Comparison of ENCODE assay signal across 11 mouse cellular contexts in the genomic region with DNA sequence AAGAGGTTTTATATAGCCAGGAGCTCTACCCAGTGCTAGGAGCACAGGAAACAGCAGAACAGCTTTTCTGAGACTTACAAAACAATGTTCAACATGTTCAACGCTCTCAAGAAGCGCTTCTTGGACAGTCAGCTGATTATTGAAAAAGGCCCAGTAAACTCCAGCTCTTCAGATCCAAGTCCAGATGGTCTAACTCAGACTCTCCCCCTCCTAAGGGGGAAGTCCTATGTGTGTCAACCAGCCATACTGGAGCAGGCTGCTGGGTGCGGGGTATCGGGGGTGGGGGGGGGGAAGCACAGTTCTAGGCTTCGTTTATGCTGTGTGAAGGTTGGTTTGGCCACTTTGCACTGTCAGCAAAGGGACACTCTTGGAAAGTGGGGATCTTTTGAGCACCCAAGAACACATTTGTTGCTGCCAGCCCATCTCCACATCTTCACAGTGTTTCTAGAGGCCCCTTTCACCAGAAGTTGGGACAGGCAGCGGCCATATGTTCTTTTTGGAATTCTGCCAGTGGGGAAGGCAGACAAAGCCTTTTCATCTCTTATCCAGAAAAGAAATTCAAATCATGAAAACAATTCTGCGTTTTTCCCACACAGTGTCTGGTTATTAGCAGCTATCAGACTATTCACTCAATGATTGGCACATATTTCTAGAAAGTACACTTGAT.
DNase-seq lines count a peak whose midpoint lies in the region; ATAC-seq lines count a peak whose summit lies in the region.
"Had no signal": no experiment of that assay in that cellular context is flagged by ENCODE, and none has a peak within 500 bp of the region (broad histone marks: within the 10 kb centered on the region; RNA-seq: fewer than 3 reads in every experiment).

No protein-coding gene starts in this region.

- H3K27ac ChIP-seq in heart, embryonic 13.5 days (replicated peaks), result peak overlapping the region; percentile 46
- H3K27ac ChIP-seq in lung, embryonic 16.5 days (ENCODE audit: low read length), result peak overlapping the region; percentile 60
- peak overlapping the region; percentile 40; the same call in 1 of the 2 replicates for H3K27ac ChIP-seq in embryonic facial prominence, embryonic 14.5 days (replicated peaks; ENCODE audit: low read depth, low read length)
- no peak overlapping the region for H3K27ac ChIP-seq in midbrain, embryonic 10.5 days (replicated peaks)
- H3K27ac ChIP-seq: midbrain, embryonic 15.5 days had no signal

- no peak overlapping the region for H3K9ac ChIP-seq in heart, embryonic 13.5 days
- H3K9ac ChIP-seq in lung, embryonic 16.5 days (ENCODE audit: low read length), result no peak overlapping the region
- no peak overlapping the region for H3K9ac ChIP-seq in embryonic facial prominence, embryonic 14.5 days (ENCODE audit: low read depth, low read length)
- H3K9ac ChIP-seq: midbrain, embryonic 15.5 days had no signal

- intact Hi-C loops in heart, postnatal 25 days (cut with DNase I), result no loop called here
- intact Hi-C loops in left cerebral cortex, postnatal 4 days (cut with DNase I), result no loop called here

- ATAC-seq in heart, embryonic 13.5 days (ENCODE audit: extremely low read depth, insufficient number of reproducible peaks, low FRiP score, low TSS enrichment), result no peak
- peak; percentile 94 for ATAC-seq in lung, embryonic 16.5 days (ENCODE audit: low read depth)
- no peak; the same call in 1 of the 2 replicates for ATAC-seq in embryonic facial prominence, embryonic 14.5 days (ENCODE audit: low read depth)
- ATAC-seq: midbrain, embryonic 15.5 days had no signal

- no peak overlapping the region for H3K4me3 ChIP-seq in heart, embryonic 13.5 days
- H3K4me3 ChIP-seq in lung, embryonic 16.5 days (ENCODE audit: low read length), result no peak overlapping the region
- no peak overlapping the region for H3K4me3 ChIP-seq in embryonic facial prominence, embryonic 14.5 days (ENCODE audit: low read depth, low read length)
- no peak overlapping the region for H3K4me3 ChIP-seq in midbrain, embryonic 10.5 days
- H3K4me3 ChIP-seq: midbrain, embryonic 15.5 days had no signal

- no peaks in the 10 kb centered on the region for H3K9me3 ChIP-seq in heart, embryonic 13.5 days
- H3K9me3 ChIP-seq in lung, embryonic 16.5 days (ENCODE audit: control insufficient read depth, low read length), result no peaks in the 10 kb centered on the region
- no peaks in the 10 kb centered on the region for H3K9me3 ChIP-seq in embryonic facial prominence, embryonic 14.5 days (ENCODE audit: control insufficient read depth, low read length)
- no peaks in the 10 kb centered on the region for H3K9me3 ChIP-seq in midbrain, embryonic 10.5 days (replicated peaks)
- H3K9me3 ChIP-seq: midbrain, embryonic 15.5 days had no signal

- no peaks in the 10 kb centered on the region for H3K27me3 ChIP-seq in heart, embryonic 13.5 days (replicated peaks)
- no peaks in the 10 kb centered on the region for H3K27me3 ChIP-seq in lung, embryonic 16.5 days (ENCODE audit: control insufficient read depth, insufficient read depth, low read depth, low read length)
- no peaks in the 10 kb centered on the region for H3K27me3 ChIP-seq in embryonic facial prominence, embryonic 14.5 days (replicated peaks; ENCODE audit: control insufficient read depth, insufficient read depth, low read length)
- H3K27me3 ChIP-seq in midbrain, embryonic 10.5 days (ENCODE audit: low read depth, poor library complexity, severe bottlenecking), result no peaks in the 10 kb centered on the region
- H3K27me3 ChIP-seq: midbrain, embryonic 15.5 days had no signal

- 60% methylated on average over 7 of the region's 7 CpGs for WGBS in heart, embryonic 13.5 days
- WGBS in lung, embryonic 16.5 days, result 50% methylated on average over 7 of the region's 7 CpGs
- 66% methylated on average over 7 of the region's 7 CpGs for WGBS in embryonic facial prominence, embryonic 14.5 days
- WGBS in midbrain, embryonic 10.5 days, result 93% methylated on average over 7 of the region's 7 CpGs

- H3K36me3 ChIP-seq in heart, embryonic 13.5 days, result peaks cover 6% of the 10 kb centered on the region; the same call in 1 of the 2 replicates
- H3K36me3 ChIP-seq in lung, embryonic 16.5 days (ENCODE audit: control insufficient read depth, insufficient read depth, low read length), result peaks cover 3% of the 10 kb centered on the region; the same call in 1 of the 2 replicates
- H3K36me3 ChIP-seq in embryonic facial prominence, embryonic 14.5 days (ENCODE audit: control insufficient read depth, insufficient read depth, low read length), result no peaks in the 10 kb centered on the region
- H3K36me3 ChIP-seq in midbrain, embryonic 10.5 days, result no peaks in the 10 kb centered on the region
- H3K36me3 ChIP-seq: midbrain, embryonic 15.5 days had no signal

- H3K4me1 ChIP-seq in heart, embryonic 13.5 days, result peaks cover 22% of the 10 kb centered on the region
- peaks cover 7% of the 10 kb centered on the region; the same call in 1 of the 2 replicates for H3K4me1 ChIP-seq in lung, embryonic 16.5 days (replicated peaks; ENCODE audit: control insufficient read depth, insufficient read depth, low read length)
- H3K4me1 ChIP-seq in embryonic facial prominence, embryonic 14.5 days (ENCODE audit: control insufficient read depth, insufficient read depth, low read length), result peaks cover 19% of the 10 kb centered on the region
- no peaks in the 10 kb centered on the region for H3K4me1 ChIP-seq in midbrain, embryonic 10.5 days
- H3K4me1 ChIP-seq: midbrain, embryonic 15.5 days had no signal

- no peak overlapping the region for H3K4me2 ChIP-seq in heart, embryonic 13.5 days
- H3K4me2 ChIP-seq in lung, embryonic 16.5 days (ENCODE audit: low read depth, low read length), result no peak overlapping the region
- no peak overlapping the region for H3K4me2 ChIP-seq in embryonic facial prominence, embryonic 14.5 days (ENCODE audit: low read depth, low read length)
- H3K4me2 ChIP-seq: midbrain, embryonic 15.5 days had no signal

- no peak for DNase-seq in heart, postnatal 25 days (ENCODE audit: low spot score)
- no peak for DNase-seq in lung, postnatal 14 days
- peak; percentile 84 for DNase-seq in embryonic facial prominence, embryonic 14.5 days (ENCODE audit: low spot score)
- DNase-seq in left cerebral cortex, postnatal 4 days, result peak; percentile 67
- no peak for DNase-seq in ovary, adult 18-20 months (ENCODE audit: low spot score)
- DNase-seq in midbrain, embryonic 10.5 days (ENCODE audit: low spot score), result no peak
- DNase-seq: adrenal gland, postnatal 14 days; kidney, adult 8-10 months had no signal

Comparison
In these comparisons a context has a peak if more than half of its experiments do, and no peak if none do; other contexts are left out.
1. DNase-seq: peak in embryonic facial prominence, embryonic 14.5 days (single experiment) and left cerebral cortex, postnatal 4 days (single experiment); none in heart, postnatal 25 days (single experiment), lung, postnatal 14 days (single experiment), ovary, adult 18-20 months (single experiment) and midbrain, embryonic 10.5 days (single experiment).